Mouse (Mus musculus) subcutaneous adipose tissue, adult 2 months (tissue): ENCODE measurements around the gene Adam23. TPM values are rescaled to one million over a fixed set of nuclear protein-coding genes. Genes with fewer than 3 reads are reported as not detected.

ENCODE experiments used
- polyA plus RNA-seq: library from polyadenylated mRNA; depleted of rRNA; stranded (reverse); fragments of >200 nt; gene quantifications from 2 replicates; pipeline ENCODE4 v1.2.3, GENCODE M21; 2012; ENCODE audit warnings: low replicate concordance; rRNA removed

The Adam23 gene
- polyA plus RNA-seq: 4.3 and 31.3 TPM in 2 replicates

GRCm38 (mm10) chr1:63445656-63446046 is at the start of gene Adam23:
Gene Adam23, plus strand, starts transcription at chr1:63445891.

GRCm38 (mm10) chr1:63615668-63616067 is 170.0 kb downstream of the Adam23 start, which contains the start of gene Gm39653:
Gene Gm39653, plus strand, starts transcription at chr1:63615968.

Other genes with a start within 250 kb of the Adam23 start
- 1.5 and 3.3 TPM in 2 replicates for gene Gpr1, start 231.3 kb upstream of the Adam23 start, polyA plus RNA-seq
- gene Zdbf2, start 172.6 kb upstream of the Adam23 start, polyA plus RNA-seq: 0.06 and 0.22 TPM in 2 replicates
- gene Gm39653, start 170.1 kb downstream of the Adam23 start, polyA plus RNA-seq: not detected in 2 replicates
- gene Dytn, start 241.0 kb downstream of the Adam23 start, polyA plus RNA-seq: not detected in 2 replicates